Mouse (Mus musculus) ES-E14 (cell line): ENCODE measurements around the gene Cln6. TPM values are rescaled to one million over a fixed set of nuclear protein-coding genes. Genes with fewer than 3 reads are reported as not detected.
"Not testable (repeated sequence)": the region's sequence is repeated elsewhere in the genome, so short reads cannot be mapped to it uniquely, and the experiment has no call there.

Experiments used
- DNase-seq: peaks from one replicate; pipeline ENCODE4 v3.0.0-alpha.2; 2013; ENCODE audit warnings: low read depth, low spot score
- H3K27ac ChIP-seq: 2 replicates; pipeline ENCODE4 v1.5.1; 2012; ENCODE audit warnings: low read depth, mild to moderate bottlenecking, low read length, moderate library complexity, mixed read lengths; ENCODE audit not compliant: poor library complexity, insufficient read depth, severe bottlenecking
- H3K36me3 ChIP-seq: 2 replicates; pipeline ENCODE4 v1.6.1; 2012; ENCODE audit warnings: mild to moderate bottlenecking, low read length, moderate library complexity, mixed read lengths; ENCODE audit not compliant: control insufficient read depth, poor library complexity, insufficient read depth, severe bottlenecking
- H3K4me1 ChIP-seq, 2 experiments: fragments of 150-350 bp in 1 of 2; sonication (generic) in 1 of 2; 2 replicates each; pipeline ENCODE4 v1.6.1; 2012; ENCODE audit warnings: low read length in 2 of 2, mild to moderate bottlenecking in 1 of 2, mixed read lengths in 1 of 2; ENCODE audit not compliant: control insufficient read depth in 2 of 2, insufficient read depth in 2 of 2, poor library complexity in 1 of 2
- H3K4me3 ChIP-seq, 2 experiments: fragments of 150-350 bp in 1 of 2; sonication (generic) in 1 of 2; 2 replicates each; pipeline ENCODE4 v1.5.1; 2012; ENCODE audit warnings: low read length in 2 of 2, low read depth in 1 of 2, mild to moderate bottlenecking in 1 of 2, mixed read lengths in 1 of 2; ENCODE audit not compliant: insufficient read depth in 1 of 2, poor library complexity in 1 of 2, severe bottlenecking in 1 of 2
- H3K9ac ChIP-seq: 2 replicates; pipeline ENCODE4 v1.6.1; 2012; ENCODE audit warnings: low read depth, mild to moderate bottlenecking, low read length, mixed read lengths; ENCODE audit not compliant: poor library complexity, insufficient read depth, severe bottlenecking
- H3K9me3 ChIP-seq: fragments of 150-350 bp; sonication (generic); 2 replicates; pipeline ENCODE4 v1.6.1; 2012; ENCODE audit warnings: low read depth, mild to moderate bottlenecking, low read length; ENCODE audit not compliant: control insufficient read depth, insufficient read depth
- CHD2 ChIP-seq: IDR thresholded peaks from 2 replicates; pipeline ENCODE4 v1.6.1; 2014; ENCODE audit warnings: mild to moderate bottlenecking, low read depth, low read length, inconsistent platforms
- HCFC1 ChIP-seq: IDR thresholded peaks from 2 replicates; pipeline ENCODE4 v1.6.1; 2012; ENCODE audit warnings: low read length, inconsistent platforms, borderline replicate concordance; ENCODE audit not compliant: insufficient read depth
- MAFK ChIP-seq: IDR thresholded peaks from 2 replicates; pipeline ENCODE4 v1.6.1; 2014; ENCODE audit warnings: mild to moderate bottlenecking, low read depth, low read length, inconsistent platforms; ENCODE audit not compliant: insufficient read depth
- ZC3H11A ChIP-seq: IDR thresholded peaks from 2 replicates; pipeline ENCODE4 v1.6.1; 2012; ENCODE audit warnings: low read depth, mild to moderate bottlenecking, inconsistent platforms, low read length, borderline replicate concordance
- ZNF384 ChIP-seq: IDR thresholded peaks from 2 replicates; pipeline ENCODE4 v1.6.1; 2012; ENCODE audit warnings: low read depth, low read length, inconsistent platforms
- in situ Hi-C, 2 experiments: fragments of 600-800 bp; cut with MboI; formaldehyde crosslinking; loops; one replicate each; pipeline ENCODE4 v1.15.1; 2025; ENCODE audit warnings: low sequenced_read_pairs in 2 of 2, inconsistent platforms in 1 of 2; ENCODE audit not compliant: unreplicated experiment in 2 of 2
- total RNA-seq: library from RNA; depleted of rRNA; stranded (reverse); fragments of 300-350 nt; gene quantifications from 2 replicates; pipeline ENCODE4 v1.2.3, GENCODE M21; 2012

Cln6 gene
- total RNA-seq, 1 experiment, result 19.4 TPM

GRCm38 (mm10) chr9:62816323-62817098 lies 22.1 kb upstream of the Cln6 start:
- in situ Hi-C loops, result no loop called here

DNA sequence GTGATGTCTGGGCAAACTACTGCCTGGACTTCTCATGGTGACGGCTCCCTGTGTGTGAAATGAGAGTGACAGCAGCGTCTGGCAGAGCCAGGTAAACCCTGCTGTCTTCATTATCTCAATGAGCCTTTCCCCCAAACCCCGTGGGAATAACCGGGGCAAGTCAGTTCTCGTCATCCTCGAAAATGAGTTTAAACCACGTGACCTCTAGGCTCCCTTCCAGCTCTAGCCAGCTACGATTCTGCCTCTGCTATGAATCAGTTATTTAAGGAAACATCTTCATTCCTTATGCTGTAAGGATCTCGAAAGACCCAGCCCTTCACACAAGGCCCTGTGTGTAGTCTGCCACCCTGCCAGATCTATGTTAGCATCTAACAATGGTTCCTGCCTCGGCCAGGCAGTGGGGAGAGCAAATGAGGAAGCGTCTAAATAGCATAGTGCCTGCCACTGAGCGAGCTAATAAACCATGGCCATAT lies 21.4 kb upstream of the Cln6 start:
- no peak for DNase-seq
- H3K27ac ChIP-seq, result no peak overlapping the region
- H3K9ac ChIP-seq, result no peak overlapping the region
- H3K4me1 ChIP-seq, result peaks cover 10 to 15% of the 10 kb centered on the region in 2 experiments; a peak in 3 of 4 replicates
- no peaks in the 10 kb centered on the region for H3K9me3 ChIP-seq
- no peak for TF ChIP-seq ZC3H11A
- TF ChIP-seq ZNF384, result no peak
- TF ChIP-seq MAFK, result no peak
- no peak for TF ChIP-seq CHD2
- no peak for TF ChIP-seq HCFC1
- no peak overlapping the region for H3K4me3 ChIP-seq
- in situ Hi-C loops, result no loop called here
- H3K36me3 ChIP-seq, result no peaks in the 10 kb centered on the region

More at GRCm38 (mm10) chr9:62816323-62817098, 22.1 kb upstream of the Cln6 start:
- Histone ChIP-seq H3K36me3 (no peaks in the 10 kb centered on the region), H3K27ac (no peak overlapping the region), H3K9ac (no peak overlapping the region), H3K9me3 (no peaks in the 10 kb centered on the region), H3K4me3 (no peak overlapping the region), H3K4me1 (peaks cover 10 to 15% of the 10 kb centered on the region in 2 experiments; a peak in 3 of 4 replicates)
- no peak for DNase-seq
- TF ChIP-seq CHD2, result no peak
- TF ChIP-seq MAFK, result no peak
- TF ChIP-seq HCFC1, result no peak
- no peak for TF ChIP-seq ZC3H11A
- no peak for TF ChIP-seq ZNF384

DNA sequence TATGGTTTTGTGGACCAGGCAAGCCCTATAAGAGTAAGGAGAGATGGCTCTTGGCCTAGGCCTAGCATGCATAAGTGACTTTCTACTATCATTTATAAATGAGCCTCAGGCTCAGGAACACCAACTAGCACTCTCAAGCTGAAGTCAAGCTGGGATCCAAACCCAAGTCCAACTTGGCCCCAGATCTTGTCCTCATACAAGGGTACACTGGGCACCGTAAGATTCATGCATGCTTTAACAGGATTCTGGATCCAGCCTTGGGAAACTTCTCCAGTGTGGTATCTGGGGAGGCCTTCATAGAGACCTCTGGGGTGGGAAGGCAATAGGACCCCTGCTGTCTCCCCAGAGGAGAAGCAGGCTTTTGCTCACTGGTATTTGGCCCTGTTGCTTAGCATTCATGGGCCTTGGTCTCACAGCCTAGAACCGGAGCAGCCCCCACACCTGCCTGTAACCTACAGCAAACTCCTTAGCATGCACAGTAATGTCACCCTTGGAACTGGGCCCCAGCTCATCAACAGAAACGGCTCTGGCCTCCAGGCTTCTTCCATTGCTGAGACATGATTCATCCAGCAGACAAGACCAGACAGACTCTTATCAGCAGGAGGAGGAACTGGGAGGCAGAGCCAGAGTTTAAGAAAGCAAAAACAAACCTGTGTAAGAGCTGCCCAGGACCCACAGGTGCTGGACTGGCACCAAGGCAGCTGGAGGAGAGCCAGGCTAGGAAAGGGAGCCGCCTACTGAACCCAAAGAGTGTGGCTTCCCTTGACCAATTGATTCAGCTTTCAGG lies 20.6 kb upstream of the Cln6 start:
- H3K9ac ChIP-seq, result no peak overlapping the region
- in situ Hi-C loops, result no loop called here
- no peaks in the 10 kb centered on the region for H3K9me3 ChIP-seq
- peaks cover 7 to 18% of the 10 kb centered on the region in 2 experiments; a peak in 3 of 4 replicates for H3K4me1 ChIP-seq
- no peak for DNase-seq
- no peaks in the 10 kb centered on the region for H3K36me3 ChIP-seq
- no peak for TF ChIP-seq MAFK
- no peak for TF ChIP-seq ZNF384
- TF ChIP-seq ZC3H11A, result no peak
- no peak for TF ChIP-seq CHD2
- no peak for TF ChIP-seq HCFC1
- no peak overlapping the region for H3K4me3 ChIP-seq
- no peak overlapping the region for H3K27ac ChIP-seq

DNA sequence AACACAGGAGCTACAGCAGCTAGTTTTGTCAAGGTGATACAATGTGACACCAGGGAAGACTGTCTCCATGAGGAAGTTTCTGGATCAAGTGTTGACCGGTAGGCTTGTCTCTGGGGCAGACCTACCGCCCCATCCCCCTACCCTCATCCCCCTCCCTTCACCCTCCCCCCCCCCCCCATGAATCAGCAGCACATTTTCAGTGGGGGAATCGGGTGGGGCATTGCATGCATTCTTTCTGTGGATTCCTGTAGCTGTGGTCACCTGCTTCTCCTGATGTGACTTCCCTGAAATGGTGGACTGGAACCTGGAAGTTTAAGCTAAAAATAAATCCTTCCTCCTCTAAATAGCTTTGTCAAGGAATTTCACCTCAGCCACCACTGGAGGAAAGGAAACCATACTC lies 19.1 kb upstream of the Cln6 start:
- Histone ChIP-seq H3K27ac (peak overlapping the region; percentile 29; the same call in 1 of the 2 replicates), H3K9ac (peak overlapping the region; percentile 23; the same call in 1 of the 2 replicates), H3K9me3 (no peaks in the 10 kb centered on the region), H3K4me3 (no peak overlapping the region), H3K36me3 (no peaks in the 10 kb centered on the region), H3K4me1 (peaks cover 7 to 18% of the 10 kb centered on the region in 2 experiments; a peak in 3 of 4 replicates)
- no peak for DNase-seq
- in situ Hi-C loops, result no loop called here
- TF ChIP-seq MAFK, result no peak
- TF ChIP-seq ZC3H11A, result no peak
- TF ChIP-seq CHD2, result no peak
- peak; percentile 77; the same call in 1 of the 2 replicates for TF ChIP-seq ZNF384
- no peak for TF ChIP-seq HCFC1

DNA sequence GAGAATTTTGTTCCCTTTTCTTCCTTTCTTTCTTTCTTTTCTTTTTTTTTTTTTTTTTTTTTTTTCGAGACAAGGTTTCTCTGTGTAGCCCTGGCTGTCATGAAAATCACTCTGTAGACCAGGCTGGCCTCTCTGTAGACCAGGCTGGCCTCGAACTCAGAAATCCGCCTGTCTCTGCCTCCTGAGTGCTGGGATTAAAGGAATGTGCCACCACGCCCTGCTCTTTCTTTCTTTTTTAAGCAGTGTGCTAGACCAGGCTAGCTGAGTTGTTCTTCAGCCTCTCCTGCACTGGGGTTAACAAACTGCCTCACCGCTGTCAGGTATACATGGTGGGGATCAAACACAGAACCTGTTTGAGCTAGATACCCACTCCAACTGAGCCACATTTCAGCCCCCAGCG lies 18.7 kb upstream of the Cln6 start:
- H3K9me3 ChIP-seq, H3K4me3 ChIP-seq, H3K36me3 ChIP-seq, in situ Hi-C loops, H3K9ac ChIP-seq, DNase-seq: not testable (repeated sequence)
- H3K4me1 ChIP-seq, result peaks cover 7 to 18% of the 10 kb centered on the region in 2 experiments; a peak in 3 of 4 replicates
- peak overlapping the region; percentile 29; the same call in 1 of the 2 replicates for H3K27ac ChIP-seq
